Mouse (Mus musculus) limb, embryonic 13.5 days (tissue): ENCODE results near the gene Vgll3. TPM values are rescaled to one million over a fixed set of nuclear protein-coding genes. Genes with fewer than 3 reads are reported as not detected.

Source experiments
- ATAC-seq: fragments of 200-750 bp; cut with Nextera tagmentation; 2 replicates; pipeline ENCODE4 v1.8.0; 2017; ENCODE audit warnings: low read depth, moderate number of reproducible peaks, moderate TSS enrichment; ENCODE audit not compliant: low FRiP score
- H3K27ac ChIP-seq: fragments of 300-500 bp; sonication (generic); 2 replicates; pipeline ENCODE4 v1.5.1; 2015; ENCODE audit warnings: inconsistent platforms, mild to moderate bottlenecking, moderate library complexity
- H3K27me3 ChIP-seq: fragments of 300-500 bp; sonication (generic); 2 replicates; pipeline ENCODE4 v1.6.1; 2015; ENCODE audit warnings: mild to moderate bottlenecking, inconsistent platforms
- H3K36me3 ChIP-seq: fragments of 300-500 bp; sonication (generic); 2 replicates; pipeline ENCODE4 v1.6.1; 2015; ENCODE audit warnings: inconsistent platforms, mild to moderate bottlenecking, moderate library complexity
- H3K4me1 ChIP-seq: fragments of 300-500 bp; sonication (generic); 2 replicates; pipeline ENCODE4 v1.6.1; 2015; ENCODE audit warnings: inconsistent platforms
- H3K4me2 ChIP-seq: fragments of 300-500 bp; sonication (generic); replicated peaks from 2 replicates; pipeline ENCODE4 v1.6.1; 2015; ENCODE audit warnings: inconsistent platforms, mild to moderate bottlenecking, moderate library complexity
- H3K4me3 ChIP-seq: fragments of 300-500 bp; sonication (generic); 2 replicates; pipeline ENCODE4 v1.5.1; 2015; ENCODE audit warnings: moderate library complexity, mild to moderate bottlenecking, inconsistent platforms
- H3K9ac ChIP-seq: fragments of 300-500 bp; sonication (generic); 2 replicates; pipeline ENCODE4 v1.6.1; 2015; ENCODE audit warnings: mild to moderate bottlenecking, inconsistent platforms
- H3K9me3 ChIP-seq: fragments of 300-500 bp; sonication (generic); 2 replicates; pipeline ENCODE4 v1.6.1; 2016; ENCODE audit warnings: inconsistent platforms
- WGBS: fragments of 180-500 bp; shearing (Covaris S2); methylation state at CpG from one replicate; pipeline ENCODE4 v1.1.7; 2015; 5-methylcytosine and 5-hydroxymethylcytosine counted together
- polyA plus RNA-seq: library from polyadenylated mRNA; unstranded; fragments of >200 nt; fragmentation: Nextera tagmentation; extraction: Ambion mirVana; gene quantifications from 2 replicates; pipeline ENCODE4 v1.2.1, GENCODE M21; 2015

The Vgll3 gene
- polyA plus RNA-seq, 1 experiment from 2014 or later = 17.7 TPM

GRCm38 (mm10) chr16:65867927-65868326, 52.9 kb downstream of the Vgll3 start:
- Histone ChIP-seq H3K36me3 (no peaks in the 10 kb centered on the region), H3K27ac (no peak overlapping the region), H3K9ac (no peak overlapping the region), H3K4me3 (no peak overlapping the region), H3K9me3 (no peaks in the 10 kb centered on the region), H3K27me3 (no peaks in the 10 kb centered on the region), H3K4me1 (peaks cover 15% of the 10 kb centered on the region), H3K4me2 (no peak overlapping the region)
- WGBS = 47% methylated on average over 2 of the region's 2 CpGs
- no peak for ATAC-seq

GRCm38 (mm10) chr16:65868933-65869332, 53.9 kb downstream of the Vgll3 start:
- ATAC-seq = peak; percentile 51; the same call in 1 of the 2 replicates
- no peak overlapping the region for H3K27ac ChIP-seq

GRCm38 (mm10) chr16:65888940-65889339, 73.9 kb downstream of the Vgll3 start:
- Histone ChIP-seq H3K9ac (no peak overlapping the region), H3K27me3 (no peaks in the 10 kb centered on the region), H3K4me2 (no peak overlapping the region), H3K4me3 (no peak overlapping the region), H3K36me3 (no peaks in the 10 kb centered on the region), H3K4me1 (no peaks in the 10 kb centered on the region), H3K27ac (no peak overlapping the region), H3K9me3 (no peaks in the 10 kb centered on the region)
- ATAC-seq = no peak
- 62% methylated on average over 4 of the region's 4 CpGs for WGBS

More at GRCm38 (mm10) chr16:65868933-65869332, 53.9 kb downstream of the Vgll3 start:
- H3K4me1 ChIP-seq = peaks cover 12% of the 10 kb centered on the region
- H3K9me3 ChIP-seq = no peaks in the 10 kb centered on the region
- H3K9ac ChIP-seq = no peak overlapping the region
- H3K4me2 ChIP-seq = no peak overlapping the region
- 74% methylated on average over 2 of the region's 2 CpGs for WGBS
- no peaks in the 10 kb centered on the region for H3K27me3 ChIP-seq
- no peak overlapping the region for H3K4me3 ChIP-seq
- H3K36me3 ChIP-seq = no peaks in the 10 kb centered on the region
